Comparison of ENCODE assay signal across 21 mouse cellular contexts in the genomic region with DNA sequence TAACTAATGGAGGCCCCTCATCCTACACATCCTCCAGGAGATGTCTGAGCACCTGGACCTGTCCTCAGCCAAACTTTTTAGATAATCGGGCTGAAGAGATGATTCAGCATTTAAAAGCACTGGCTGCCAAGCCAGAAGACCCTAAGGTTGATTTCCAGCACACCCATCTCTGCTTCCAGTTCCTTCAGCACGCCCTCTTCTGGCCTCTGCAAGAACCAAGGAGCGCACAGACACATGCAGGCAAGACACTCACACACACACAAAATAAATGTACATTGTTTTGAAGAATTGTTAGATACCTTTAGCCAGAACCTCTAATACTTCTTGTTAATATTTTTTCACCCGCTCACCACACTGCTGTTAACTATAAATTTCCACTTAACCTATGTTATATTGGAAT. TPM values are rescaled to one million over a fixed set of nuclear protein-coding genes. Genes with fewer than 3 reads are reported as not detected.
"Had no signal": no experiment of that assay in that cellular context is flagged by ENCODE, and none has a peak within 500 bp of the region (broad histone marks: within the 10 kb centered on the region; RNA-seq: fewer than 3 reads in every experiment).

No protein-coding gene starts in this region.

- H3K36me3 ChIP-seq: kidney, embryonic 15.5 days; limb, embryonic 12.5 days; lung, embryonic 15.5 days; midbrain, embryonic 15.5 days; neural tube, embryonic 12.5 days had no signal

- DNase-seq: kidney, adult 18-20 months; kidney, postnatal 25 days; lung, postnatal 14 days; right cerebral cortex, postnatal 4 days; spleen, adult 18-20 months; thymus, adult 2 months; thymus, postnatal 36 days had no signal

- H3K27ac ChIP-seq: kidney, embryonic 15.5 days; lung, embryonic 15.5 days; macrophage; neural tube, embryonic 12.5 days had no signal

- H3K27me3 ChIP-seq: midbrain, embryonic 15.5 days; neural tube, embryonic 12.5 days had no signal

- H3K4me2 ChIP-seq: kidney, embryonic 15.5 days; lung, embryonic 15.5 days; midbrain, embryonic 11.5 days had no signal

- H3K4me3 ChIP-seq: kidney, embryonic 15.5 days; limb, embryonic 12.5 days; lung, embryonic 15.5 days; megakaryocyte, embryonic 14.5 days; midbrain, embryonic 15.5 days; neural tube, embryonic 12.5 days had no signal

- H3K9ac ChIP-seq: kidney, embryonic 15.5 days; limb, embryonic 12.5 days; lung, embryonic 15.5 days; midbrain, embryonic 15.5 days; neural tube, embryonic 12.5 days had no signal

- H3K9me3 ChIP-seq: kidney, embryonic 15.5 days; limb, embryonic 12.5 days; lung, embryonic 15.5 days; megakaryocyte, embryonic 14.5 days; midbrain, embryonic 15.5 days; neural tube, embryonic 12.5 days had no signal

- ATAC-seq: midbrain, embryonic 15.5 days had no signal

RNA-seq across cellular contexts. Expression of gene Ces4a, which starts 20.1 kb away (rescaled TPM):
- total RNA-seq: layer of hippocampus, postnatal 10 days; left cerebral cortex, postnatal 36 days; monocyte, adult 5-6 weeks; neutrophil, adult 5-6 weeks had no signal
- polyA plus RNA-seq: kidney, embryonic 15.5 days; limb, embryonic 12.5 days; liver, embryonic 16.5 days; lung, embryonic 15.5 days; macrophage; midbrain, embryonic 11.5 days; neural tube, embryonic 12.5 days; stomach, embryonic 14.5 days; thymus, adult 2 months had no signal
